Mouse (Mus musculus): ENCODE results near the gene Hpcal1. TPM values are rescaled to one million over a fixed set of nuclear protein-coding genes. Genes with fewer than 3 reads are reported as not detected.

The Hpcal1 gene
- polyA plus RNA-seq, 1 experiment from 2014 or later, result 24.0 TPM

DNA sequence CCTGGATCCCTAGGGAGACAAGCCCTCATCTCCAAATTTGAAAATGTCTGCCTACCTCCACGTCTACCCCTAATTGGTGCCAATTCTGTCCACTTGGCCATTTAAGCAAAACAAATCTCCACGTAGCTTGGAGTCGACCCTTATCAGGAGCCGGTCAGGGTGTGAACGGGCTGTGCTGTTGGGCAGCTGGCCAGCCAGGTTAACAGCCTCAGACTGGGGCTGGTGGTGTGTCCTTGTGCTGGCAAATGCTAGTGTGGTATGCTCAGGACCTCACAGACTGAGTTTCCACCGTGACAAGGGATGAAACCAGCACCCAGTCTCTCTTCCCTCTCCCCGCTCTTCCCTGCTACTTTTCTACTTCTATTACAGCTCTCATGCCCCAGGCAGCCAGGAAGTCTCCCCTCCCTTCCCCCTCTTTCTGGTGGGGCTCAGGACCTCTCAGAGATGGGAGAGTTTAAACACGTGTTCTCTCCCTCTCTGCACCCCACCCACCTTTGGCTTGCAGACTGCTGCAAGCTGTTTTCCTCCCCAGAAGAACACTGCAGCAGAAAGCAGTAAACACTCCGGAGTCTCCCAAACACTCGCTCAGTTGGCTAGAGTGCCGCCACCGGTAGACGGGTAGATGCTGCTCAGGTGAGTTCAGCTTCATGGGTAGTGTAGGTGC is 37.2 kb downstream of the Hpcal1 start:
- Histone ChIP-seq H3K9ac (replicated peaks) (0 out of 2 replicates have a peak overlapping the region, but pooled peaks have one; percentile 27), H3K27ac (peak overlapping the region; percentile 53; the same call in 1 of the 2 replicates), H3K36me3 (no peaks in the 10 kb centered on the region), H3K4me2 (peak overlapping the region; percentile 17; the same call in 1 of the 2 replicates), H3K4me1 (replicated peaks) (peaks cover 58% of the 10 kb centered on the region), H3K9me3 (no peaks in the 10 kb centered on the region), H3K27me3 (no peaks in the 10 kb centered on the region), H3K4me3 (replicated peaks) (no peak overlapping the region)
- ATAC-seq (ENCODE audit: insufficient number of reproducible peaks, insufficient read depth, low FRiP score, low TSS enrichment, low read depth), result no peak
- WGBS, result 40% methylated on average over 13 of the region's 13 CpGs

DNA sequence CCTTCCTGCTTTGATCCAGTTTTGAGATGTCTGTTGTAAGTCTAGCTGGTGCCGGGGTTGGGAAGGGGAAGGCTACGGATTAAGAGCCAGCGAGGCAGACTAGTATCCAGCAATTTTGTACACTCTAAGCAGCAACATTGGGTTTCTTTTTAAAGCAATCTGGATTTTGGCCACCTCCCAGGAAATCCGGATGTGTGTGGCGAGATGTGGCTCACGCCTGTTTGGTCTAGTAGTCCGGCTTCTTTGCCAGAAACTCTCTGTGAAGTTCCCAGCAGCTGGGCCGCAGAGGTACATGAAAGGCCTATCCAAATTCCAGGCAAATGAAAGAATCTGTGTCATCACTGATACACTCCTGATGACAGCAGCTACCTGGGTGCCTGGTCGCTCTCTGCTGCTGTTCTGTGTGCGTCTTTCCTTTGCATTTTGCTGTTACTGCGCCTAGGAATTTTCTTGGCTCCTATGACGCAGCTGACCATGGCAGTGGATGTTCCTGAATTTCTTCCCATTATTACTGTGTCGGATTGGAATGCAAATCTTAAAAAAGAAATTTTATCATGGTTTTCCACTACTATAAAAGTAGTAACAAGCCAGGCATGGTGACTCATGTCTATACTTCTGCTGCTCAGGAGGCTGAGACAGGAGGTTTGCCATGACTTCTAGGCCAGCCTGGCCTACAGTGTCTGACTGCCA is 38.7 kb downstream of the Hpcal1 start:
- Histone ChIP-seq H3K27me3 (no peaks in the 10 kb centered on the region), H3K27ac (no peak overlapping the region), H3K4me2 (no peak overlapping the region), H3K36me3 (no peaks in the 10 kb centered on the region), H3K4me1 (replicated peaks) (peaks cover 67% of the 10 kb centered on the region), H3K9me3 (no peaks in the 10 kb centered on the region), H3K4me3 (replicated peaks) (no peak overlapping the region), H3K9ac (replicated peaks) (no peak overlapping the region)
- WGBS, result 88% methylated on average over 13 of the region's 13 CpGs
- no peak for ATAC-seq (ENCODE audit: insufficient number of reproducible peaks, insufficient read depth, low FRiP score, low TSS enrichment, low read depth)

DNA sequence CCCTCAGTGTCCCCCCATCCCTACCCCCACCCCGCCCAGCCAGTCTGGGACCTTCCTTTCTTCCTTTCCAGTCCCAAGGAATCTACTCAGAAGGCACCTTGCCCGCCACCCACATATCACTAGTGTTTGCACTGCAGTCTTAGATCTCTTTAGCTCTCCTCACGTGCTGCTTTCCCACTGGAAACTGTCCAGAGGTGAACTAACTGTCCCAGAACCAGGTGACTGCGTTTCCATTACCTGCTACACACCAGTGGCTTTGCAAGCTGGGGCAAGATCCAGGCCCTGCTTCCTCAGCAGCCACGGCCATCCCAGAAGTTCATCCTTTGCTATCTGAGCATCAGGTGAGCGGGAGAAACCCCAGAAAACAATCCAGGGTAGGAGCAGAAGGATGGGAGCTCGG is 41.4 kb downstream of the Hpcal1 start:
- no peak for ATAC-seq (ENCODE audit: insufficient number of reproducible peaks, insufficient read depth, low FRiP score, low TSS enrichment, low read depth)
- H3K9ac ChIP-seq (replicated peaks), result no peak overlapping the region
- no peaks in the 10 kb centered on the region for H3K9me3 ChIP-seq
- H3K4me1 ChIP-seq (replicated peaks), result peaks cover 41% of the 10 kb centered on the region
- no peaks in the 10 kb centered on the region for H3K27me3 ChIP-seq
- no peak overlapping the region for H3K4me3 ChIP-seq (replicated peaks)
- H3K36me3 ChIP-seq, result no peaks in the 10 kb centered on the region
- H3K4me2 ChIP-seq, result no peak overlapping the region
- WGBS, result 81% methylated on average over 7 of the region's 7 CpGs
- no peak overlapping the region for H3K27ac ChIP-seq

DNA sequence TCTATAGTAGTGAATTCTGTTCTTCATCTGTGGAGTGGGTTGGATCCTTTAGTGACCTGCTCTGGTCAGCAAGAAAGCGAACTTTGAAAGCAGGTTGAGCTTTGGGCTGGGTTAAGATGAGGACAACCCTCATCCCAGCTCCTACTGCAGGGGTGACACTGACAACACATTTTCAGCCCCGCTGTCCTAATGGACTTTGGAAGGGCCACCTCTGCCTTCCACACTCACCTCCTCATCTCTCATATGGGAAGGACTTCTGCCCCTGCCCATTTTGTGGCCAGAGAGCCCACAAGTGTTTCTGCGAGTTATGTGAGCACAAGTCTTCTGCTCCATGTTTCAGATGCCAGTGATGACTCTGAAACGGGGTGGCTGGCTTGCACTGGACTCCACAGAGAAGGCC is 41.9 kb downstream of the Hpcal1 start:
- H3K27ac ChIP-seq, result peak overlapping the region; percentile 69; the same call in 1 of the 2 replicates
- no peak overlapping the region for H3K4me3 ChIP-seq (replicated peaks)
- H3K4me2 ChIP-seq, result no peak overlapping the region
- no peak overlapping the region for H3K9ac ChIP-seq (replicated peaks)
- no peaks in the 10 kb centered on the region for H3K27me3 ChIP-seq
- H3K9me3 ChIP-seq, result no peaks in the 10 kb centered on the region
- H3K36me3 ChIP-seq, result no peaks in the 10 kb centered on the region
- no peak for ATAC-seq (ENCODE audit: insufficient number of reproducible peaks, insufficient read depth, low FRiP score, low TSS enrichment, low read depth)
- peaks cover 43% of the 10 kb centered on the region for H3K4me1 ChIP-seq (replicated peaks)
- 76% methylated on average over 4 of the region's 4 CpGs for WGBS

DNA sequence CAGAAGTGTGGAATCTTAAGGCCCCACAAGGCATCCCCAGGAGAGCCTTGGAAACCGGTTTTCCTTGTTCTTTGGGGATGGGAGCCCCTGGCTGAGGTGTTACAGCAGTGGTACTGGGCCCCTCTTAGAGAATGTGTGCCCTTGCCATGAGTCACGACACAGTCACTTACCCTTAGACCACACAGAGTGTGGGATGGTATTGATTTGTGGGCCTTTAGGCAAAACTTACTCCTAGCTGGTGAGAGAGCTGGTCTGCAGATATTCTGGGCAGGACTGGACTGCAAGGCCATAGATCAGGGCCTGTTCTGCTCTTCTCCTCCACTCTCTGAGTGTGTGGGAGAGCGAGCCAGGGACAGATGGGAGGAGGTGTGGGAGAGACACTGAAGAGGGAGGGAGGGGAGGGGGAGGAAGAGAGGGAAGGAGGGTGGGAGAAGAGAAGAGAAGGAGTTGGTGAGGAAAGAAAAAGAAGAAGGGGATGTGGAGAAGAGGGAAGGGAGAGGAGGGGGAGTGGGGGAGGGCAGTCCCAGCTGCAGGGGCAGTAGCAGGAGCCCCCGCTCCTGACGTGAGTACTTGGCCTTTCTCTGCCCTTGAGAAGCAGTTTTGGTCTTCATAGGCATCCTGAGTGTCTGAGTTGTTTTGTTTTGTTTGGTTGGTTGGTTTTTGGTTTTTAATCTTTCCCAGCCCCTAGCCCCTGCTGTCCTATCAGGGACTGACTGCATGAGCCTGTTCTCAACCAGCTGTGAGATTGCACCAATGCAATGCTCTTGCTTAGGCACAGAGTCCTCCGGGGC is 42.7 kb downstream of the Hpcal1 start:
- 24% methylated on average over 6 of the region's 6 CpGs for WGBS
- 0 out of 2 replicates have a peak, but pooled peaks have one; percentile 40 for ATAC-seq (ENCODE audit: insufficient number of reproducible peaks, insufficient read depth, low FRiP score, low TSS enrichment, low read depth)
- H3K9ac ChIP-seq (replicated peaks), result no peak overlapping the region
- H3K4me3 ChIP-seq (replicated peaks), result no peak overlapping the region
- peaks cover 37% of the 10 kb centered on the region for H3K4me1 ChIP-seq (replicated peaks)
- no peak overlapping the region for H3K4me2 ChIP-seq
- H3K27me3 ChIP-seq, result no peaks in the 10 kb centered on the region
- H3K9me3 ChIP-seq, result no peaks in the 10 kb centered on the region
- H3K27ac ChIP-seq, result peak overlapping the region; percentile 69
- H3K36me3 ChIP-seq, result no peaks in the 10 kb centered on the region

DNA sequence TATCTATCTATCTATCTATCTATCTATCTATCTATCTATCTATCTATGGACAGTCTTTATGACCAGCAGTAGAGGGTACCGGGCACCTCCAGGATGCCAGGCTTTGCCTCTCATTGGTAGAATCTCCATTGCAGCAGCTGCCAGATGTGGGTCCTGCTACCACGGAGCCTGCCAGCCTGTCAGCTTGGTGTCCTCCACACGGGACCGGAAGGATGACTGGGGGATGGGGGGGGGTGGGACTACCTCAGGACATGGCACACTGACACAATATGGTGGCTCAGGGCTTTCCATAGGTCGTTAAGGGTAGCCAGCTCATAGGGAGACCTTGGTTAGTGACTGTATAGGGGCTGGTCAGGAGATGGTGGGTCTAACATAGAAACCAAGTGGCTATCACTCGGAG is 45.7 kb downstream of the Hpcal1 start:
- Histone ChIP-seq H3K4me2 (no peak overlapping the region), H3K27ac (no peak overlapping the region), H3K9me3 (no peaks in the 10 kb centered on the region), H3K36me3 (no peaks in the 10 kb centered on the region), H3K4me1 (replicated peaks) (peaks cover 30% of the 10 kb centered on the region), H3K4me3 (replicated peaks) (no peak overlapping the region), H3K9ac (replicated peaks) (no peak overlapping the region), H3K27me3 (no peaks in the 10 kb centered on the region)
- ATAC-seq (ENCODE audit: insufficient number of reproducible peaks, insufficient read depth, low FRiP score, low TSS enrichment, low read depth), result no peak
- 91% methylated on average over 6 of the region's 6 CpGs for WGBS

DNA sequence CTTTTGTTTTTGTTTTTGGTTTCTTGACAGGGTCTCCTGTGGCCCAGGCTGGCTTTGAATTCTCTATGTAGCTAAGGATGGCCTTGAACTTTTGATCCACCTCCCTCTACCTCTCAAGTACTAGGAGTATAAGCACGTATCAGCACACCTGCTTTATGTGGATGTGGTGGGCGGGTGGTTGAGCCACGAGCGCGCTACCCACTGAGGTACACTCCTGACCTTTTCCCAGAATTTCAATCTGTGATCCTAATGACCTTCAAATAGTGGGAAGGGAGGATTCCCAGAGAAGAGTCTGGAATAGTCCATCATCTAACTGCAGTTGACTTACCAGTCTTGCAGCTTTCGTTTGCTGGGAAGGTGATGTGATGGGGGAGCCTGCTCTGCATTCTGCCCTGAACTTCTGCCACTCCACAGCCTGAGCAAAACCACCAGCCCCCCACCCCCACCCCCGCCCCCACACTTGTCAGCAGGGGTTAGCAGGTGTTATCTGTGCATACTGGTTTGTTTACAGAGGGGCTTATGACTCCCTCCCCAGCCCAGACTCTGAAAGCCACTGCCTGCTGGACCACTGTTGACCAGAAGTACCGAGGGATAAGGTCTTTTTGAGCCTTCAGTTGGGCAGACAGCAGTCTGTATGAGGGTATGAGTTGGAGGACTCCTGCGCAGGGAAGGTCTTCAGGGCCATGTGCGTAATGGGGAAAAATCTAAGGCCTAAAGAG is 46.4 kb downstream of the Hpcal1 start:
- Histone ChIP-seq H3K9ac (replicated peaks) (no peak overlapping the region), H3K4me3 (replicated peaks) (no peak overlapping the region), H3K4me1 (replicated peaks) (peaks cover 29% of the 10 kb centered on the region), H3K27me3 (no peaks in the 10 kb centered on the region), H3K9me3 (no peaks in the 10 kb centered on the region), H3K27ac (no peak overlapping the region), H3K4me2 (no peak overlapping the region), H3K36me3 (no peaks in the 10 kb centered on the region)
- no peak for ATAC-seq (ENCODE audit: insufficient number of reproducible peaks, insufficient read depth, low FRiP score, low TSS enrichment, low read depth)
- 71% methylated on average over 10 of the region's 10 CpGs for WGBS

DNA sequence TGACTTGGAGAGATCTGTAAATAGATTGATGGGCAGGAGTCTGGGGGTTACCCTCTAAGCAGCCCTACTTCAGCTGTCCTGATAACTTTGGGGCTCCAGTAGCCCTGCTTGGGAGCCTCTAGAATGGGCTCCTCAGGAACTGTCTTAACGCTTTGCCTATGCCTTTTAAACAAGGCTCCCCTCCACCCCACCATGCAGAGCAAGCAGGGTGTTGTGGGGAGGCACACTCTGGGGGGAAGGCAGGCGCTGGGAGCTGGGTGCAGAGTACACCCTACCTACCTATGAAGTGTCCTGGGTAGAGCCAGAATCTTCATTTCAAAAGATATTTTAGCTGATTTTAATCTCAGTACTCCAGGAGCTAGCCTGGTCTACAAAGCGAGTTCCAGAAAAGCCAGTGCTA is 47.2 kb downstream of the Hpcal1 start:
- no peaks in the 10 kb centered on the region for H3K27me3 ChIP-seq
- WGBS, result 79% methylated on average over 3 of the region's 3 CpGs
- no peak overlapping the region for H3K4me2 ChIP-seq
- no peak overlapping the region for H3K9ac ChIP-seq (replicated peaks)
- ATAC-seq (ENCODE audit: insufficient number of reproducible peaks, insufficient read depth, low FRiP score, low TSS enrichment, low read depth), result no peak
- no peak overlapping the region for H3K4me3 ChIP-seq (replicated peaks)
- H3K9me3 ChIP-seq, result no peaks in the 10 kb centered on the region
- peaks cover 21% of the 10 kb centered on the region for H3K4me1 ChIP-seq (replicated peaks)
- no peaks in the 10 kb centered on the region for H3K36me3 ChIP-seq
- H3K27ac ChIP-seq, result no peak overlapping the region

DNA sequence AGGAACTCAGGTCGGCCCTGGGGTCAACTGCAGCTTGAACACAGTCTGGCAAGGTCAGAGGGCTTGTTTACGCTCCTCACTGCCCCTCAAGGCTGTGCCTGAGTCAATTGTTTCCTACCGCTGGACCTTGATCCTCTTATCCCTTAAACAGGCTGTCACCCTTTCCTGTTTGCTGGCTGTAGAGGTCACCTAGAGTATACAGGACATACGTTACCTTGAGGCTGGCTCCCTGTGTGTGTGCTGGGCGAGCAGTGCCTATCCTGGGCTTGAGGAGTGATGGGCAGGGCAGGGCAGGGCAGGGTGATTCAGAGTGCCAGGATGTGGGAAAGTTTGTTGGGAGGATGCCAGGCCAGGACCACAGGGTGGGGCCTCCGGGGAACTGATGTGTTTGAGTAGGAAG is 47.8 kb downstream of the Hpcal1 start:
- H3K27me3 ChIP-seq, result no peaks in the 10 kb centered on the region
- whole genome bisulfite sequencing, result 56% methylated on average over 6 of the region's 6 CpGs
- no peak overlapping the region for H3K4me2 ChIP-seq
- no peak overlapping the region for H3K9ac ChIP-seq (replicated peaks)
- H3K27ac ChIP-seq, result no peak overlapping the region
- H3K9me3 ChIP-seq, result no peaks in the 10 kb centered on the region
- H3K4me3 ChIP-seq (replicated peaks), result no peak overlapping the region
- no peak for ATAC-seq (ENCODE audit: insufficient number of reproducible peaks, insufficient read depth, low FRiP score, low TSS enrichment, low read depth)
- H3K4me1 ChIP-seq (replicated peaks), result peaks cover 15% of the 10 kb centered on the region
- H3K36me3 ChIP-seq, result no peaks in the 10 kb centered on the region

DNA sequence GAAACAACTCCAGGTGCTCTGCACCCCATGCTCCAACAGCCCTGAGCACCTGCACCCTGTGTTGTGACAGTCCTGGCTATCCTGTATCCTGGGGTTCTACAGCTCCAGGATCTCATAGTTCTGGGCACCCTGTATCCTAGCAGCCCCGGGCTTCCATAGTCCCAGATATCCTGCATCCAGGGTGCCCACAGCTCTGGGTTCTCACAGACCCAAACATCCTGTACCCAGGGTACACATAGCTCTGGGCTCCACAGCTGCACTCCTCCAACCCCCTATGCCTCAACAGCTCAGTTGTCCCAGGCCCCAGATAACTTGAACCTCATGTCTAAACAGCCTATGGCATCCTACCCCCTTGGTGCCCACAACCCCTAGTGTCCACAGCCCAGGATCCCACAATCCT is 49.6 kb downstream of the Hpcal1 start:
- ATAC-seq (ENCODE audit: insufficient number of reproducible peaks, insufficient read depth, low FRiP score, low TSS enrichment, low read depth), result no peak
- WGBS, result 75% methylated on average over 1 of the region's 1 CpGs
- no peak overlapping the region for H3K4me2 ChIP-seq
- no peak overlapping the region for H3K27ac ChIP-seq
- H3K4me1 ChIP-seq (replicated peaks), result peaks cover 8% of the 10 kb centered on the region
- H3K4me3 ChIP-seq (replicated peaks), result no peak overlapping the region
- H3K36me3 ChIP-seq, result no peaks in the 10 kb centered on the region
- H3K27me3 ChIP-seq, result no peaks in the 10 kb centered on the region
- H3K9ac ChIP-seq (replicated peaks), result no peak overlapping the region
- no peaks in the 10 kb centered on the region for H3K9me3 ChIP-seq

All from limb, embryonic 12.5 days (tissue).